Mouse (Mus musculus) neural tube, embryonic 14.5 days (tissue): Measurements from ENCODE around the gene Spink8. TPM values are rescaled to one million over a fixed set of nuclear protein-coding genes. Genes with fewer than 3 reads are reported as not detected.
"Not testable (repeated sequence)": the region's sequence is repeated elsewhere in the genome, so short reads cannot be mapped to it uniquely, and the experiment has no call there.

ENCODE experiments used
- ATAC-seq: fragments of 200-750 bp; cut with Nextera tagmentation; 2 replicates; pipeline ENCODE4 v1.8.0; 2017; ENCODE audit warnings: low read depth, mild to moderate bottlenecking, moderate TSS enrichment, moderate library complexity
- H3K27ac ChIP-seq: fragments of 300-500 bp; sonication (generic); 2 replicates; pipeline ENCODE4 v1.5.1; 2014; ENCODE audit warnings: low read depth, mild to moderate bottlenecking, control low read depth, low read length, moderate library complexity, mixed read lengths
- H3K27me3 ChIP-seq: fragments of 300-500 bp; sonication (generic); 2 replicates; pipeline ENCODE4 v1.6.1; 2014; ENCODE audit warnings: low read length; ENCODE audit not compliant: control insufficient read depth, insufficient read depth
- H3K36me3 ChIP-seq: fragments of 300-500 bp; sonication (generic); 2 replicates; pipeline ENCODE4 v1.6.1; 2014; ENCODE audit warnings: low read length, mixed read lengths; ENCODE audit not compliant: control insufficient read depth, insufficient read depth
- H3K4me1 ChIP-seq: fragments of 300-500 bp; sonication (generic); 2 replicates; pipeline ENCODE4 v1.6.1; 2014; ENCODE audit warnings: low read length; ENCODE audit not compliant: control insufficient read depth, insufficient read depth
- H3K4me2 ChIP-seq: fragments of 300-500 bp; sonication (generic); 2 replicates; pipeline ENCODE4 v1.6.1; 2014; ENCODE audit warnings: mild to moderate bottlenecking, low read depth, low read length, control low read depth
- H3K4me3 ChIP-seq: fragments of 300-500 bp; sonication (generic); 2 replicates; pipeline ENCODE4 v1.5.1; 2014; ENCODE audit warnings: low read depth, low read length, control low read depth, mixed read lengths
- H3K9ac ChIP-seq: fragments of 300-500 bp; sonication (generic); replicated peaks from 2 replicates; pipeline ENCODE4 v1.6.1; 2014; ENCODE audit warnings: low read depth, mild to moderate bottlenecking, control low read depth, low read length, mixed read lengths
- H3K9me3 ChIP-seq: fragments of 300-500 bp; sonication (generic); 2 replicates; pipeline ENCODE4 v1.6.1; 2016; ENCODE audit warnings: low read length; ENCODE audit not compliant: control insufficient read depth
- WGBS: fragments of 180-500 bp; shearing (Covaris S2); extraction: QIAGEN DNeasy Blood & Tissue Kit; methylation state at CpG from one replicate; pipeline ENCODE4 v1.1.7; 2014; 5-methylcytosine and 5-hydroxymethylcytosine counted together
- polyA plus RNA-seq: library from polyadenylated mRNA; unstranded; fragments of >200 nt; fragmentation: Nextera tagmentation; extraction: Ambion mirVana; gene quantifications from 2 replicates; pipeline ENCODE4 v1.2.1, GENCODE M21; 2014

The Spink8 gene
- not detected in 2 replicates for polyA plus RNA-seq

- Histone ChIP-seq H3K4me3 (no peak within 1 kb of the TSS), H3K4me2 (no peak within 1 kb of the TSS), H3K9me3 (no peaks in the 10 kb centered on the region), H3K36me3 (no peaks in the 10 kb centered on the region), H3K27me3 (no peaks in the 10 kb centered on the region), H3K4me1 (no peaks in the 10 kb centered on the region), H3K9ac (no peak within 1 kb of the TSS), H3K27ac (no peak within 1 kb of the TSS)
- ATAC-seq: no peak
- 64% methylated on average over 1 of the region's 1 CpGs for WGBS
Measured at GRCm38 (mm10) chr9:109811980-109812379, at the start of gene Spink8. Gene Spink8 (plus strand): TSS chr9:109812280.

GRCm38 (mm10) chr9:109766841-109767240 lies 45.2 kb upstream of the Spink8 start:
- not testable (repeated sequence) for H3K9ac ChIP-seq, H3K27ac ChIP-seq, H3K36me3 ChIP-seq, ATAC-seq, H3K9me3 ChIP-seq, H3K27me3 ChIP-seq, H3K4me1 ChIP-seq, H3K4me3 ChIP-seq, H3K4me2 ChIP-seq
- 78% methylated on average over 1 of the region's 1 CpGs for WGBS

GRCm38 (mm10) chr9:109790570-109790969 lies 21.5 kb upstream of the Spink8 start, which contains the start of gene Fbxw27:
Gene Fbxw27 (minus strand): TSS chr9:109790670.
- H3K27ac ChIP-seq, H3K4me2 ChIP-seq, H3K9ac ChIP-seq, H3K9me3 ChIP-seq, H3K4me3 ChIP-seq, H3K27me3 ChIP-seq, H3K36me3 ChIP-seq, H3K4me1 ChIP-seq, ATAC-seq: not testable (repeated sequence)
- 85% methylated on average over 4 of the region's 4 CpGs for WGBS

- Histone ChIP-seq H3K27me3 (no peaks in the 10 kb centered on the region), H3K4me2 (no peak overlapping the region), H3K4me3 (no peak overlapping the region), H3K9me3 (no peaks in the 10 kb centered on the region), H3K36me3 (no peaks in the 10 kb centered on the region), H3K9ac (no peak overlapping the region), H3K4me1 (no peaks in the 10 kb centered on the region), H3K27ac (no peak overlapping the region)
- ATAC-seq: no peak
- 69% methylated on average over 2 of the region's 2 CpGs for WGBS
Measured at GRCm38 (mm10) chr9:109795221-109795620, 16.9 kb upstream of the Spink8 start.

- H3K4me1 ChIP-seq: no peaks in the 10 kb centered on the region
- H3K9me3 ChIP-seq: no peaks in the 10 kb centered on the region
- no peaks in the 10 kb centered on the region for H3K27me3 ChIP-seq
- no peak overlapping the region for H3K27ac ChIP-seq
- no peak overlapping the region for H3K9ac ChIP-seq
- no peak overlapping the region for H3K4me2 ChIP-seq
- H3K4me3 ChIP-seq: no peak overlapping the region
- H3K36me3 ChIP-seq: no peaks in the 10 kb centered on the region
- no peak for ATAC-seq
- WGBS: 63% methylated on average over 2 of the region's 2 CpGs
Measured at GRCm38 (mm10) chr9:109795811-109796210, 16.3 kb upstream of the Spink8 start.

GRCm38 (mm10) chr9:109798051-109798450 lies 14.0 kb upstream of the Spink8 start:
- H3K4me2 ChIP-seq: no peak overlapping the region
- 87% methylated on average over 1 of the region's 1 CpGs for WGBS
- ATAC-seq: no peak
- no peaks in the 10 kb centered on the region for H3K27me3 ChIP-seq
- H3K4me1 ChIP-seq: no peaks in the 10 kb centered on the region
- H3K27ac ChIP-seq: no peak overlapping the region
- H3K4me3 ChIP-seq: no peak overlapping the region
- no peaks in the 10 kb centered on the region for H3K9me3 ChIP-seq
- no peaks in the 10 kb centered on the region for H3K36me3 ChIP-seq
- H3K9ac ChIP-seq: no peak overlapping the region

GRCm38 (mm10) chr9:109805596-109805995 lies 6.5 kb upstream of the Spink8 start:
- WGBS: 89% methylated on average over 2 of the region's 2 CpGs
- ATAC-seq, H3K4me3 ChIP-seq, H3K36me3 ChIP-seq, H3K9ac ChIP-seq, H3K4me1 ChIP-seq, H3K27ac ChIP-seq, H3K9me3 ChIP-seq, H3K4me2 ChIP-seq, H3K27me3 ChIP-seq: not testable (repeated sequence)

- H3K4me1 ChIP-seq: no peaks in the 10 kb centered on the region
- WGBS: 54% methylated on average over 1 of the region's 1 CpGs
- H3K9me3 ChIP-seq: no peaks in the 10 kb centered on the region
- H3K36me3 ChIP-seq: no peaks in the 10 kb centered on the region
- ATAC-seq: no peak
- H3K27ac ChIP-seq: no peak overlapping the region
- no peak overlapping the region for H3K9ac ChIP-seq
- H3K4me3 ChIP-seq: no peak overlapping the region
- H3K27me3 ChIP-seq: no peaks in the 10 kb centered on the region
- no peak overlapping the region for H3K4me2 ChIP-seq
Measured at GRCm38 (mm10) chr9:109806260-109806659, 5.8 kb upstream of the Spink8 start.

GRCm38 (mm10) chr9:109806695-109807293 lies 5.3 kb upstream of the Spink8 start:
- Histone ChIP-seq H3K9me3 (no peaks in the 10 kb centered on the region), H3K4me3 (no peak overlapping the region), H3K27me3 (no peaks in the 10 kb centered on the region), H3K4me1 (no peaks in the 10 kb centered on the region), H3K27ac (no peak overlapping the region), H3K36me3 (no peaks in the 10 kb centered on the region), H3K4me2 (no peak overlapping the region), H3K9ac (no peak overlapping the region)
- ATAC-seq: no peak
- WGBS: 83% methylated on average over 2 of the region's 2 CpGs
